In the genomic region with DNA sequence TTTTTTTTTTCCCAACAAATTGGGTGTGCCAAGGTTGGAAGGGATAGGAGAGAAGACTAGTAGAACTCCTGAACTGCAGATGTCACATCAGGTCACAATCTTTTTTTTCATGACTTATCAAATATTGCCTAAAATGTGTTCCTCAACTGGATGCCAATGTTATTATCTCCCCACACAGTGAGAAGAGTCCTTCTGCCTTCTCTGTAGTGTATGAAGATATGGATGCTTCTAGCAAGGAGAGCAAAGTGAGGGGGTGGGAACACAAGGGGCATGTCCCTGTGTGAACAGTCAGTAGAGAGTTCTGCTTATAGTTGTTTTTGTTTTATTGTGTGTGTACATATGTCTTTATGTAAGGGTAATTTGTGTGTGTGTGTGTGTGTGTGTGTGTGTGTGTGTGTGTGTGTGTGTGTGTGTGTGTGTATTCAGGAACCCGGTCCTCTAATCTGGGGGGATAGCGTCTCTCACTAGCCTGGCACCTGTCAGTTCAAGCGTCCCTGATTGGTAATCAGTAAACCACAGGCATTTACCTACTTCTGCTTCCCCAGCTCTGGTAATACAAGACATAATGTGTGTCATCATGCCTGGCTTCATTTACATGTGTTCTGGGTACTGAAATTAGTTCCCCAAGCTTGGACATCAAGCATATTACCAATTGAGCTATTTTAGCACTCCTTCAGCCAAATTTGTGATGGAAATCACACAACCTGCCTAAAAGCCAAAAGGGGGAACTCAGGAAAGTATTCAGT, we compare ENCODE assay signal across 20 mouse cellular contexts. TPM values are rescaled to one million over a fixed set of nuclear protein-coding genes. Genes with fewer than 3 reads are reported as not detected.
"Had no signal": no experiment of that assay in that cellular context is flagged by ENCODE, and none has a peak within 500 bp of the region (broad histone marks: within the 10 kb centered on the region; RNA-seq: fewer than 3 reads in every experiment).

No protein-coding gene starts in this region.

- H3K36me3 ChIP-seq: limb, embryonic 10.5 days; liver, embryonic 15.5 days; midbrain, embryonic 13.5 days; neural tube, embryonic 15.5 days had no signal

- H3K9me3 ChIP-seq: limb, embryonic 10.5 days; liver, embryonic 15.5 days; megakaryocyte, embryonic 14.5 days; midbrain, embryonic 13.5 days; neural tube, embryonic 15.5 days had no signal

- H3K9ac ChIP-seq: liver, embryonic 15.5 days; midbrain, embryonic 13.5 days; neural tube, embryonic 15.5 days had no signal

- ATAC-seq: intestine, postnatal 0 days; lung, postnatal 0 days; midbrain, embryonic 13.5 days had no signal

- H3K27ac ChIP-seq: kidney, postnatal 0 days; limb, embryonic 10.5 days; liver, embryonic 15.5 days; midbrain, embryonic 13.5 days; neural tube, embryonic 15.5 days had no signal

- H3K27me3 ChIP-seq: liver, embryonic 15.5 days; megakaryocyte, embryonic 14.5 days; midbrain, embryonic 13.5 days; neural tube, embryonic 15.5 days had no signal

- H3K4me1 ChIP-seq: limb, embryonic 10.5 days; midbrain, embryonic 13.5 days; neural tube, embryonic 15.5 days had no signal

- H3K4me3 ChIP-seq: limb, embryonic 10.5 days; liver, embryonic 15.5 days; megakaryocyte, embryonic 14.5 days; midbrain, embryonic 13.5 days; myocyte; neural tube, embryonic 15.5 days had no signal

- H3K4me2 ChIP-seq: liver, embryonic 11.5 days; liver, embryonic 15.5 days; midbrain, embryonic 13.5 days; neural tube, embryonic 15.5 days had no signal

- DNase-seq: kidney, adult 9 months; lung, adult 2 months; lung, postnatal 36 days; spleen, adult 18-20 months had no signal

RNA-seq across cellular contexts. Expression of a gene that starts 11.8 kb away (rescaled TPM):
- total RNA-seq: layer of hippocampus, adult 8-10 months; layer of hippocampus, postnatal 14 days; left cerebral cortex, adult 18-20 months; left cerebral cortex, postnatal 10 days; midbrain, postnatal 0 days had no signal
- polyA plus RNA-seq: intestine, postnatal 0 days; limb, embryonic 10.5 days; lung, postnatal 0 days; midbrain, embryonic 13.5 days; myocyte; neural tube, embryonic 11.5 days had no signal
